27 mouse cellular contexts compared by ENCODE assay signal in genomic region chr3:114197964-114198750, GRCm38 (mm10).
DNase-seq lines count a peak whose midpoint lies in the region; ATAC-seq lines count a peak whose summit lies in the region.
"Had no signal": no experiment of that assay in that cellular context is flagged by ENCODE, and none has a peak within 500 bp of the region (broad histone marks: within the 10 kb centered on the region; RNA-seq: fewer than 3 reads in every experiment).

No protein-coding gene starts in this region.

- H3K9me3 ChIP-seq in lung, embryonic 15.5 days, result no peaks in the 10 kb centered on the region
- no peaks in the 10 kb centered on the region for H3K9me3 ChIP-seq in stomach, embryonic 15.5 days
- H3K9me3 ChIP-seq in stomach, embryonic 16.5 days (replicated peaks; ENCODE audit: control insufficient read depth, low read length), result no peaks in the 10 kb centered on the region
- H3K9me3 ChIP-seq: embryonic facial prominence, embryonic 10.5 days; embryonic facial prominence, embryonic 13.5 days; forebrain, embryonic 12.5 days; forebrain, embryonic 15.5 days; heart, embryonic 12.5 days; heart, embryonic 15.5 days; hindbrain, embryonic 10.5 days; hindbrain, embryonic 15.5 days had no signal

- no peak overlapping the region for H3K27ac ChIP-seq in lung, embryonic 15.5 days
- H3K27ac ChIP-seq in stomach, embryonic 15.5 days, result no peak overlapping the region
- H3K27ac ChIP-seq in stomach, embryonic 16.5 days (ENCODE audit: low read length), result no peak overlapping the region
- H3K27ac ChIP-seq: embryonic facial prominence, embryonic 10.5 days; embryonic facial prominence, embryonic 13.5 days; forebrain, embryonic 12.5 days; forebrain, embryonic 15.5 days; heart, embryonic 15.5 days; hindbrain, embryonic 10.5 days; hindbrain, embryonic 15.5 days had no signal

- no peaks in the 10 kb centered on the region for H3K4me1 ChIP-seq in lung, embryonic 15.5 days
- H3K4me1 ChIP-seq in stomach, embryonic 15.5 days, result no peaks in the 10 kb centered on the region
- no peaks in the 10 kb centered on the region for H3K4me1 ChIP-seq in stomach, embryonic 16.5 days (ENCODE audit: control insufficient read depth, insufficient read depth, low read length)
- H3K4me1 ChIP-seq: embryonic facial prominence, embryonic 10.5 days; embryonic facial prominence, embryonic 13.5 days; forebrain, embryonic 12.5 days; heart, embryonic 12.5 days; heart, embryonic 15.5 days; hindbrain, embryonic 10.5 days; hindbrain, embryonic 15.5 days had no signal

- no peak overlapping the region for H3K4me3 ChIP-seq in lung, embryonic 15.5 days
- H3K4me3 ChIP-seq in stomach, embryonic 15.5 days (replicated peaks), result no peak overlapping the region
- no peak overlapping the region for H3K4me3 ChIP-seq in stomach, embryonic 16.5 days (replicated peaks; ENCODE audit: low read length)
- H3K4me3 ChIP-seq: embryonic facial prominence, embryonic 10.5 days; embryonic facial prominence, embryonic 13.5 days; erythroblast, embryonic 14.5 days; forebrain, embryonic 12.5 days; forebrain, embryonic 15.5 days; heart, embryonic 12.5 days; heart, embryonic 15.5 days; hindbrain, embryonic 10.5 days; hindbrain, embryonic 15.5 days had no signal

- DNase-seq in lung, postnatal 14 days, result no peak
- DNase-seq in lung, postnatal 36 days, result peak; percentile 4
- DNase-seq in lung, postnatal 4 days, result no peak
- DNase-seq: adrenal gland, adult 8-10 months; adrenal gland, postnatal 25 days; cerebellum, adult 11-12 months; cerebellum, adult 8-10 months; cerebellum, postnatal 10 days; cerebellum, postnatal 36 days; embryo, embryonic 11 days; gastrocnemius, postnatal 25 days; heart, postnatal 10 days; heart, postnatal 36 days had no signal

- H3K27me3 ChIP-seq in lung, embryonic 15.5 days, result no peaks in the 10 kb centered on the region
- H3K27me3 ChIP-seq in stomach, embryonic 15.5 days (replicated peaks), result no peaks in the 10 kb centered on the region
- no peaks in the 10 kb centered on the region for H3K27me3 ChIP-seq in stomach, embryonic 16.5 days (ENCODE audit: control insufficient read depth, insufficient read depth, low read length)
- H3K27me3 ChIP-seq: embryonic facial prominence, embryonic 13.5 days; forebrain, embryonic 12.5 days; forebrain, embryonic 15.5 days; heart, embryonic 12.5 days; heart, embryonic 15.5 days; hindbrain, embryonic 15.5 days had no signal

- H3K4me2 ChIP-seq in lung, embryonic 15.5 days, result no peak overlapping the region
- no peak overlapping the region for H3K4me2 ChIP-seq in stomach, embryonic 15.5 days
- H3K4me2 ChIP-seq in stomach, embryonic 16.5 days (ENCODE audit: low read depth, low read length), result no peak overlapping the region
- H3K4me2 ChIP-seq: embryonic facial prominence, embryonic 13.5 days; forebrain, embryonic 12.5 days; forebrain, embryonic 15.5 days; heart, embryonic 12.5 days; heart, embryonic 15.5 days; hindbrain, embryonic 15.5 days had no signal

- peak; percentile 89; the same call in 1 of the 2 replicates for ATAC-seq in lung, embryonic 15.5 days (ENCODE audit: borderline replicate concordance, extremely low read depth, low FRiP score, low TSS enrichment)
- ATAC-seq in stomach, embryonic 15.5 days (ENCODE audit: insufficient read depth, low FRiP score, low read depth), result peak; percentile 72
- peak; percentile 69; the same call in 1 of the 2 replicates for ATAC-seq in stomach, embryonic 16.5 days (ENCODE audit: insufficient read depth, low FRiP score)
- ATAC-seq: activated CD4-positive, CD25-positive, alpha-beta regulatory T cell, adult 4 months; CD4-positive, CD25-positive, alpha-beta regulatory T cell, adult 4 months; forebrain, embryonic 15.5 days had no signal

- no peak overlapping the region for H3K9ac ChIP-seq in lung, embryonic 15.5 days
- no peak overlapping the region for H3K9ac ChIP-seq in stomach, embryonic 15.5 days
- no peak overlapping the region for H3K9ac ChIP-seq in stomach, embryonic 16.5 days (ENCODE audit: low read length)
- H3K9ac ChIP-seq: embryonic facial prominence, embryonic 13.5 days; forebrain, embryonic 12.5 days; forebrain, embryonic 15.5 days; heart, embryonic 12.5 days; heart, embryonic 15.5 days; hindbrain, embryonic 15.5 days had no signal

- H3K36me3 ChIP-seq in lung, embryonic 15.5 days, result no peaks in the 10 kb centered on the region
- H3K36me3 ChIP-seq in stomach, embryonic 15.5 days, result no peaks in the 10 kb centered on the region
- H3K36me3 ChIP-seq in stomach, embryonic 16.5 days (ENCODE audit: control insufficient read depth, insufficient read depth, low read length), result no peaks in the 10 kb centered on the region
- H3K36me3 ChIP-seq: embryonic facial prominence, embryonic 10.5 days; embryonic facial prominence, embryonic 13.5 days; forebrain, embryonic 12.5 days; forebrain, embryonic 15.5 days; heart, embryonic 12.5 days; heart, embryonic 15.5 days; hindbrain, embryonic 10.5 days; hindbrain, embryonic 15.5 days had no signal

- WGBS in lung, embryonic 15.5 days, result 68% methylated on average over 6 of the region's 6 CpGs
- WGBS in stomach, embryonic 15.5 days, result 65% methylated on average over 6 of the region's 6 CpGs
- 58% methylated on average over 6 of the region's 6 CpGs for WGBS in stomach, embryonic 16.5 days
